Mouse (Mus musculus) CH12.LX (cell line): ENCODE results near the gene Ltb. TPM values are rescaled to one million over a fixed set of nuclear protein-coding genes. Genes with fewer than 3 reads are reported as not detected.

ENCODE experiments used
- DNase-seq: peaks from one replicate; pipeline ENCODE4 v3.0.0-alpha.2; 2013; ENCODE audit errors: extremely low read depth
- H3K27ac ChIP-seq: 2 replicates; pipeline ENCODE4 v1.5.1; 2012; ENCODE audit warnings: low read depth, mild to moderate bottlenecking, control low read depth, moderate library complexity; ENCODE audit not compliant: insufficient read depth
- H3K27me3 ChIP-seq: replicated peaks from 2 replicates; pipeline ENCODE3; 2012; ENCODE audit warnings: inconsistent platforms
- H3K36me3 ChIP-seq, 2 experiments: replicated peaks in 1 of 2; 2 replicates each; pipeline versions ENCODE3 to v1.6.1; 2012; ENCODE audit warnings: inconsistent platforms in 1 of 2, low read length in 1 of 2, mild to moderate bottlenecking in 1 of 2, mixed read lengths in 1 of 2, moderate library complexity in 1 of 2; ENCODE audit not compliant: control insufficient read depth in 1 of 2, insufficient read depth in 1 of 2
- H3K4me1 ChIP-seq, 2 experiments: 2 replicates each; pipeline ENCODE4 v1.6.1; 2012; ENCODE audit warnings: inconsistent platforms in 1 of 2, moderate library complexity in 1 of 2; ENCODE audit not compliant: insufficient read depth in 2 of 2, control insufficient read depth in 1 of 2
- H3K4me2 ChIP-seq: 2 replicates; pipeline ENCODE4 v1.6.1; 2012; ENCODE audit warnings: low read depth, mild to moderate bottlenecking, control low read depth; ENCODE audit not compliant: poor library complexity, insufficient read depth, severe bottlenecking
- H3K4me3 ChIP-seq, 3 experiments: fragments of 150-350 bp in 1 of 3; sonication (generic) in 1 of 3; replicated peaks in 1 of 3; 2 replicates each; pipeline versions ENCODE3 to v1.5.1; 2011 to 2012; ENCODE audit warnings: low read depth in 2 of 3, low read length in 2 of 3, mild to moderate bottlenecking in 2 of 3, moderate library complexity in 2 of 3, control low read depth in 1 of 3, improper control_type of control experiment in 1 of 3, inconsistent platforms in 1 of 3, mixed read lengths in 1 of 3; ENCODE audit not compliant: poor library complexity in 1 of 3
- H3K79me2 ChIP-seq: replicated peaks from 2 replicates; pipeline ENCODE4 v1.6.1; 2012; ENCODE audit warnings: mild to moderate bottlenecking, moderate library complexity; ENCODE audit not compliant: control insufficient read depth, poor library complexity, insufficient read depth, severe bottlenecking; ENCODE audit errors: extremely low read depth
- H3K9ac ChIP-seq: 2 replicates; pipeline ENCODE4 v1.6.1; 2012; ENCODE audit warnings: low read depth, mild to moderate bottlenecking, control low read depth, moderate library complexity; ENCODE audit not compliant: insufficient read depth
- H3K9me3 ChIP-seq: replicated peaks from 2 replicates; pipeline ENCODE3; 2012; ENCODE audit warnings: low read length, inconsistent platforms, mixed read lengths
- BHLHE40 ChIP-seq: IDR thresholded peaks from 2 replicates; pipeline ENCODE4 v1.6.1; 2011; ENCODE audit warnings: mild to moderate bottlenecking, low read depth, low read length, improper control_type of control experiment
- CHD1 ChIP-seq: IDR thresholded peaks from 2 replicates; pipeline ENCODE4 v1.6.1; 2012; ENCODE audit warnings: low read depth, low read length, improper control_type of control experiment, inconsistent platforms
- E2F4 ChIP-seq: IDR thresholded peaks from 2 replicates; pipeline ENCODE4 v1.6.1; 2011; ENCODE audit warnings: low read depth, low read length, improper control_type of control experiment; ENCODE audit not compliant: insufficient replicate concordance
- EP300 ChIP-seq: IDR thresholded peaks from 2 replicates; pipeline ENCODE4 v1.6.1; 2011; ENCODE audit warnings: low read length, improper control_type of control experiment
- HCFC1 ChIP-seq: IDR thresholded peaks from 2 replicates; pipeline ENCODE4 v1.6.1; 2012; ENCODE audit warnings: low read depth, mild to moderate bottlenecking, inconsistent platforms, low read length, improper control_type of control experiment
- IRF4 ChIP-seq: IDR thresholded peaks from 2 replicates; pipeline ENCODE4 v1.6.1; 2014; ENCODE audit warnings: low read depth, mild to moderate bottlenecking, inconsistent platforms, low read length, improper control_type of control experiment
- KAT2A ChIP-seq: IDR thresholded peaks from 2 replicates; pipeline ENCODE4 v1.6.1; 2012; ENCODE audit warnings: low read length, improper control_type of control experiment, inconsistent platforms; ENCODE audit not compliant: insufficient replicate concordance
- MAX ChIP-seq: IDR thresholded peaks from 2 replicates; pipeline ENCODE4 v1.6.1; 2011; ENCODE audit warnings: low read length, improper control_type of control experiment
- MAZ ChIP-seq: IDR thresholded peaks from 2 replicates; pipeline ENCODE4 v1.6.1; 2012; ENCODE audit warnings: low read depth, mild to moderate bottlenecking, inconsistent platforms, low read length, improper control_type of control experiment, moderate library complexity
- MEF2A ChIP-seq: IDR thresholded peaks from 2 replicates; pipeline ENCODE4 v1.6.1; 2014; ENCODE audit warnings: low read depth, mild to moderate bottlenecking, inconsistent platforms, low read length, improper control_type of control experiment, borderline replicate concordance
- MYC ChIP-seq: IDR thresholded peaks from 2 replicates; pipeline ENCODE4 v1.6.1; 2011; ENCODE audit warnings: low read depth, mild to moderate bottlenecking, improper control_type of control experiment, low read length
- NRF1 ChIP-seq: IDR thresholded peaks from 2 replicates; pipeline ENCODE4 v1.6.1; 2014; ENCODE audit warnings: low read depth, mild to moderate bottlenecking, inconsistent platforms, low read length, improper control_type of control experiment, moderate library complexity
- POLR2A ChIP-seq: IDR thresholded peaks from 2 replicates; pipeline ENCODE4 v1.6.1; 2011; ENCODE audit warnings: low read depth, mild to moderate bottlenecking, improper control_type of control experiment, low read length
- SMC3 ChIP-seq: IDR thresholded peaks from 2 replicates; pipeline ENCODE4 v1.6.1; 2011; ENCODE audit warnings: low read depth, low read length, improper control_type of control experiment
- TCF12 ChIP-seq: IDR thresholded peaks from 2 replicates; pipeline ENCODE4 v1.6.1; 2014; ENCODE audit warnings: low read depth, mild to moderate bottlenecking, inconsistent platforms, low read length, improper control_type of control experiment
- UBTF ChIP-seq: IDR thresholded peaks from 2 replicates; pipeline ENCODE4 v1.6.1; 2012; ENCODE audit warnings: low read depth, mild to moderate bottlenecking, inconsistent platforms, low read length, improper control_type of control experiment, moderate library complexity
- USF1 ChIP-seq: IDR thresholded peaks from 2 replicates; pipeline ENCODE4 v1.6.1; 2014; ENCODE audit warnings: low read depth, mild to moderate bottlenecking, inconsistent platforms, low read length, improper control_type of control experiment
- ZC3H11A ChIP-seq: IDR thresholded peaks from 2 replicates; pipeline ENCODE4 v1.6.1; 2012; ENCODE audit warnings: low read depth, mild to moderate bottlenecking, inconsistent platforms, low read length, improper control_type of control experiment
- dilution Hi-C: fragments of 300-500 bp; cut with MboI; formaldehyde crosslinking; loops from 2 replicates; pipeline ENCODE4 v1.14.3; 2020; ENCODE audit warnings: low sequenced_read_pairs; ENCODE audit not compliant: extremely low pct_unique_long_range_greater_than_20kb, extremely low pct_ligation_motif_present
- in situ Hi-C: fragments of 300-500 bp; cut with MboI; formaldehyde crosslinking; loops from 3 replicates; pipeline ENCODE4 v1.14.3; 2019; ENCODE audit warnings: low sequenced_read_pairs, low pct_ligation_motif_present, low pct_unique_long_range_greater_than_20kb, mixed read lengths
- polyA plus RNA-seq: library from polyadenylated mRNA; unstranded; fragments of >175 nt; gene quantifications from 2 replicates; pipeline ENCODE4 v1.2.1, GENCODE M21; 2012; ENCODE audit warnings: low read depth; ENCODE audit not compliant: insufficient read length
- total RNA-seq, 2 experiments: library from RNA; depleted of rRNA; stranded (reverse); fragments of 300-350 nt in 1 of 2; fragments of >200 nt in 1 of 2; gene quantifications; 2 replicates each; pipeline ENCODE4 v1.2.3; 2012 to 2014

Gene Ltb
- total and polyA plus RNA-seq, 3 experiments, result 150 to 263 (median 234) TPM

DNA sequence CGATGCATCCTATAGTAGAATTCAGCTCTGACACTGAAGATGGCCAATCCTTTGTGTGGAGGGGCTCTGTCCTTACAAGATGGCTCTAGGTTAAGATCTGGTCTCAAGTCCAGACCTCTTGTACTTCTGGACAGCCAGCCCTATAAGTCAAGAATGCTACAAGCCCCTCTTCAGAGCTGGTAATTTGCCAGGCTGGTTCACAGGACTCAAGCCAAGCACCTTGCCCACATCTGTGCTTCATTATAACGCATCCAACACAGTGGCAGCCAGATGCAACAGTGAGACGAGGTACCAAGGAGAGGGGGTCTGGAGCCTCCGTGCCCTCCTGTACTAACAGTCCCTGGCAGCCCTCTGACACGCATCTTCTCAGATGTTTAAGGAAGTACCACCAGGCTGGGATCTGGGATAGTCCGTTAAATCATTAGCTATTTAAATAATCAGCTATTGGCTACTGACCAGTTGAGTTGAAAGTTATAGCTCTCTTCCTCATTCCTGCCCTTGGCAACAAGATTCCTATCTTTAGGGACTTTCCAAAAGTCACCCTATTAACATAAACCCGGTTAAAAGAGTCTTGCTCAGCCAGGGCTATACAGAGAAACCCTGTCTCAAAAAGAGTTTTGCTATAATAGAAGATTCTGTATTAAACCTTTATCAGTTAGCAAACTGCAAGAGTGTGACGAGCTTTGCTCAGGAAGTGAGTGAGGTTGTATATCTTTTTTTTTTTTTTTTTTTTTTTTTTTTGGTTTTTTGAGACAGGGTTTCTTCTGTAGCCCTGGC is 19.9 kb upstream of the Ltb start (continued):
- TF ChIP-seq E2F4 (no peak), TCF12 (peak; percentile 14; the same call in 1 of the 2 replicates), ZC3H11A (no peak), UBTF (no peak), NRF1 (no peak), USF1 (no peak), BHLHE40 (peak; percentile 20; the same call in 1 of the 2 replicates)
- TF ChIP-seq, all 38 proteins: peak for 8

DNA sequence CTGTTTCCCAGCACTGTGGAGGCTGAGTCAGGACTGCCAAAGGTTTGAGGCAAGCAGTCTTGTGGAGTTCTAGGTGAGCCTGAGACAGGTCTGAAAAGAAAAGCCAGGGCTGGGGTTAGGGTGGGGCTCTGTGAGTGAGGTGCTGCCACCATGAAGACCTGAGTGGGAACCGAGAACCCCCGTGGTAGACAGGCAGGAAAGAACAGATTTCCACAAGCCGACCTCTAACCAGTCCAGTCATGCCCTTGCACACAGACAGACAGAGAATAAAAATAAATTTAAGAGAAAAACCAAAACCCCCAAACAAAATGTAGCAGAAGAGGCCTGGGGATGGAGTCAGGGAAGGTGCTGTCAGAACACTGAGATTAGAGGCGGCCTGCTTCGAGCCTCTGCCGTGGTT is 18.9 kb upstream of the Ltb start:
- in situ Hi-C loops, result no loop called here
- DNase-seq, result no peak
- Histone ChIP-seq H3K4me2 (peak overlapping the region; percentile 3; the same call in 1 of the 2 replicates), H3K4me3 (no peak overlapping the region), H3K27ac (peak overlapping the region; percentile 96), H3K27me3 (no peaks in the 10 kb centered on the region), H3K4me1 (peaks cover 17 to 53% of the 10 kb centered on the region in 2 experiments), H3K36me3 (no peaks in the 10 kb centered on the region), H3K79me2 (no peaks in the 10 kb centered on the region), H3K9ac (peak overlapping the region; percentile 21; the same call in 1 of the 2 replicates), H3K9me3 (no peaks in the 10 kb centered on the region)
- dilution Hi-C loops, result no loop called here
- TF ChIP-seq HCFC1, result no peak
- no peak for TF ChIP-seq MYC
- TF ChIP-seq MAX, result no peak
- no peak for TF ChIP-seq EP300
- TF ChIP-seq SMC3, result no peak
- TF ChIP-seq MEF2A, result peak; percentile 58; the same call in 1 of the 2 replicates
- peak; percentile 7; the same call in 1 of the 2 replicates for TF ChIP-seq BHLHE40
- peak; percentile 18; the same call in 1 of the 2 replicates for TF ChIP-seq POLR2A
- no peak for TF ChIP-seq KAT2A
- TF ChIP-seq TCF12, result peak; percentile 30; the same call in 1 of the 2 replicates
- TF ChIP-seq CHD1, result peak; percentile 60; the same call in 1 of the 2 replicates
- peak; percentile 45; the same call in 1 of the 2 replicates for TF ChIP-seq MAZ
- TF ChIP-seq IRF4, result peak; percentile 61; the same call in 1 of the 2 replicates
